Mouse (Mus musculus) ES-E14 (cell line): ENCODE data around the gene Tmem39a.

Experiments used
- MAFK ChIP-seq: IDR thresholded peaks from 2 replicates; pipeline ENCODE4 v1.6.1; 2014; ENCODE audit warnings: mild to moderate bottlenecking, low read depth, low read length, inconsistent platforms; ENCODE audit not compliant: insufficient read depth
- ZC3H11A ChIP-seq: IDR thresholded peaks from 2 replicates; pipeline ENCODE4 v1.6.1; 2012; ENCODE audit warnings: low read depth, mild to moderate bottlenecking, inconsistent platforms, low read length, borderline replicate concordance
- ZNF384 ChIP-seq: IDR thresholded peaks from 2 replicates; pipeline ENCODE4 v1.6.1; 2012; ENCODE audit warnings: low read depth, low read length, inconsistent platforms

GRCm38 (mm10) chr16:38510846-38511245 lies 47.7 kb upstream of the Tmem39a start:
- TF ChIP-seq ZC3H11A (no peak), MAFK (no peak), ZNF384 (no peak)
